Mouse (Mus musculus) layer of hippocampus, adult 11-12 months (tissue): ENCODE results near the gene Tmem87a.

ENCODE experiments used
- DNase-seq: peaks from one replicate; pipeline ENCODE4 v3.0.0; 2022; ENCODE audit warnings: low spot score

Tmem87a gene

GRCm38 (mm10) chr2:120403986-120404822 is at the start of gene Tmem87a:
Gene Tmem87a, minus strand, starts transcription at chr2:120404113.
- DNase-seq: peak; percentile 96

GRCm38 (mm10) chr2:120452600-120452999 is 48.7 kb upstream of the Tmem87a start:
- no peak for DNase-seq

- DNase-seq: no peak
Observed at GRCm38 (mm10) chr2:120450724-120451123, 46.8 kb upstream of the Tmem87a start.

GRCm38 (mm10) chr2:120447306-120447705 is 43.4 kb upstream of the Tmem87a start:
- DNase-seq: no peak

GRCm38 (mm10) chr2:120446373-120446772 is 42.5 kb upstream of the Tmem87a start:
- no peak for DNase-seq

GRCm38 (mm10) chr2:120444486-120444885 is 40.6 kb upstream of the Tmem87a start:
- DNase-seq: no peak

GRCm38 (mm10) chr2:120424386-120424785 is 20.5 kb upstream of the Tmem87a start:
- DNase-seq: no peak

- peak; percentile 34 for DNase-seq
Observed at GRCm38 (mm10) chr2:120414738-120415414, 11.0 kb upstream of the Tmem87a start.

GRCm38 (mm10) chr2:120414113-120414512 is 10.2 kb upstream of the Tmem87a start:
- DNase-seq: no peak

GRCm38 (mm10) chr2:120411096-120411628 is 7.2 kb upstream of the Tmem87a start:
- no peak for DNase-seq

GRCm38 (mm10) chr2:120404823-120405765 is 1.2 kb upstream of the Tmem87a start:
- no peak for DNase-seq

- DNase-seq: no peak
Observed at GRCm38 (mm10) chr2:120403653-120403985, 294 bp downstream of the Tmem87a start, which contains the start of gene Ganc. Gene Ganc, plus strand, starts transcription at chr2:120403896.

GRCm38 (mm10) chr2:120402813-120403212 is 1.1 kb downstream of the Tmem87a start:
- DNase-seq: no peak

- DNase-seq: no peak
Observed at GRCm38 (mm10) chr2:120397951-120398350, 6.0 kb downstream of the Tmem87a start.

- no peak for DNase-seq
Observed at GRCm38 (mm10) chr2:120392406-120392805, 11.5 kb downstream of the Tmem87a start.

- DNase-seq: no peak
Observed at GRCm38 (mm10) chr2:120390934-120391333, 13.0 kb downstream of the Tmem87a start.

GRCm38 (mm10) chr2:120389376-120389775 is 14.5 kb downstream of the Tmem87a start:
- DNase-seq: no peak

- DNase-seq: no peak
Observed at GRCm38 (mm10) chr2:120387291-120387690, 16.6 kb downstream of the Tmem87a start.

- DNase-seq: no peak
Observed at GRCm38 (mm10) chr2:120386264-120386663, 17.6 kb downstream of the Tmem87a start.

- DNase-seq: no peak
Observed at GRCm38 (mm10) chr2:120373858-120374257, 30.1 kb downstream of the Tmem87a start.

GRCm38 (mm10) chr2:120367416-120368207 is 36.3 kb downstream of the Tmem87a start:
- no peak for DNase-seq
